Mouse (Mus musculus) heart, postnatal 14 days (tissue): Measurements from ENCODE around the gene Kcne4. TPM values are rescaled to one million over a fixed set of nuclear protein-coding genes. Genes with fewer than 3 reads are reported as not detected.

Source experiments
- DNase-seq, 2 experiments: peaks; one replicate each; pipeline ENCODE4 v3.0.0; 2021 to 2022
- intact Hi-C: fragments of 180-260 bp; cut with DNase I; formaldehyde crosslinking; loops from one replicate; pipeline ENCODE4 v1.15.1; 2025
- total RNA-seq, 2 experiments: library from RNA; stranded (reverse); gene quantifications; 2 replicates each; pipeline ENCODE4 v1.2.3; 2021

Kcne4 gene
- total RNA-seq, 2 experiments from 2014 or later, result 3.2 to 3.7 TPM

DNA sequence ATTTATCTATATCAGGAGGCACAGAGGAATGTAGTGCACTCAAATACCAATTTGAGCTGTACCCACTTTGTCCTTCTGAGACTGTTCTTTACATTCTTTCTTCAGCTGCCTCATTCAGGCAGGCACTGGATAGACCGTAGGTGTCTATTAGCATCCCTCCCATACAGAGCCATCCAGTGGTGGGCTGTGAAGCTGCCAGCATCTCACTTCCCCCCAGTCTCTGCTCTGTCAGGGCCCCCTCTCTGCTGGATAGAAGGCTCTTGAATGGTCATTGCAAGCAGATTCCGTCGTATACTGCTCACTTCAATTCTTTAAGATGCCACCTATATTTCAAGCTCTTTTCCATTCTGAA lies 36.5 kb downstream of the Kcne4 start:
- no peak for DNase-seq
- intact Hi-C loops, result no loop called here

DNA sequence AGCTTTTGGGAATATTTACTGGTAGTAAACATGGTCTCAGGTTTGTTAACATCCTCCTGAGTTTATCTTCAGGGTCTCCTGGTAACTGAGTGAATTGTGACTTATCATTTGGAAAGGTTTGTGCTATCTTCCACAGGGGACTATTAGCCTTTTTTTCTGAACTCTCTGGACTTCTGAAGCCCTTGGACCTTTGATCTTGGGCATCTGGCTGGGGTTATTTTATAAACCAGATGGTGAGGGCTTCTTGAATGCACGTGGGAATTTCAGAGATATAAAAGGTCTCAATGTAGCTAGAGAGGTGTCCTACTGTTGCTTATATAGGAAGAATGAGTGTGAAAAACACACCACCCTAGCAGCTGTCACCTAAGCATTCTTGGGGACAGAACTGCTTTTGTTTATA lies 37.7 kb downstream of the Kcne4 start:
- DNase-seq, result no peak
- intact Hi-C loops, result no loop called here

DNA sequence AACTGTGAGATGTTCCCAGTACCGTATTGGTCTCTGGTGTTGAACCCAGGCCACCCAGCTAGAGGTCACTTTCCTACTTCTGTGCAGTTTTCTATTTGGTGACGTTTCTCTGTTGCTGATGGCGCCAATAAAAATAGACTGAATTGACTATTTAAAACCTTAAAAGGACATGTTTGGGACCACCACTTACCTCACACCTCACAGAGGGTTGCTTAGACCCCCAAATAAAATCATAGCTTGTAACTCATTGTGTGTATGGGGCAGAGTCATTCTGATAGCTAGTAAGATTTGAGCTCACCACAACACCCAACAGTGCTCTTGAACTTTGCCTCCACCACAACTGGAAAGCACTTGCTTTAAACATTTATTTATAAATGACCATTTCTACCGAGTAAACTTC lies 43.0 kb downstream of the Kcne4 start:
- intact Hi-C loops, result no loop called here

DNA sequence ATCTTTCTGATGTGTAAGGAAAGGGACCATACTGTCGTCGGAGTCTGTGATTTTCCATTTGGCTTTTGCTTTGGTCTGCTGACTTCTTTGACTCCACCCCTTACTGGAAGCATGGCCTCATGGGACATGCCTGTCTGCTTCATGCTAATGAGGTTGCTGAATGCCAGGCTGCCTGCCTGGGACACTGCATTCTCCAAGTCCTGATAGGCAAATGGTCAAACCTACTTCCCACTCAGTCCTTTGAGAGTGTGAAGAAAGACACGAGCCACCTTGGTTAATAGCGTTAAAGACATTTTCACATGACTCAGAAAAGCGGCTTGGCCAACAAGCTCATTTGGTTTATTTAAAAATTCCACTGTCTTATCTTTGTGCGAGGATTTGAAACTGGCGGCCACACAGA lies 43.5 kb downstream of the Kcne4 start:
- intact Hi-C loops, result loop anchor here (5.0 kb wide), 2 partner anchors 37 to 43 kb away; partner anchors contain the start of gene Kcne4
- DNase-seq, result peak; percentile 54 to 71

More for the DNA sequence above, 43.0 kb downstream of the Kcne4 start:
- DNase-seq, result no peak

DNA sequence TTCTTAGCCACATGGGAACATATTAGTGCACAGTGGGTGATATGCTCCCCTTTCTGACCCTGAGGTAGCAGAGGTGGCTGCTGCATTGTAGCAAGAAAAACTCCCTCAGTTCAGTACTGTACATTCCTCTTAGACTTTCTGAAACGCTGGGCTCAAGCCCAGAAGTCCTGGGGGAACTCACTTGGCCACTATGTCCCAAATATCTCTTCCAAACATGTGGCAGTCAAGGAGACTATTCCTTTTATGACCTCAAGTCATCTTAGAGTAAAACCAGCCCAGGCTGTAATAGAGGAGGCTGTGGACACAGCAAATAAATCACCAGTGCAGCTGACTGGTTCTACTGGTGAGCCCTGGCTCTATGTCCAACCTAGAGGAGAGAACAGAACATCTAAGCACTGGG lies 45.7 kb downstream of the Kcne4 start:
- intact Hi-C loops, result loop anchor here (5.0 kb wide), 2 partner anchors 35 to 45 kb away; partner anchors contain the start of gene Kcne4
- peak; percentile 46 for DNase-seq

DNA sequence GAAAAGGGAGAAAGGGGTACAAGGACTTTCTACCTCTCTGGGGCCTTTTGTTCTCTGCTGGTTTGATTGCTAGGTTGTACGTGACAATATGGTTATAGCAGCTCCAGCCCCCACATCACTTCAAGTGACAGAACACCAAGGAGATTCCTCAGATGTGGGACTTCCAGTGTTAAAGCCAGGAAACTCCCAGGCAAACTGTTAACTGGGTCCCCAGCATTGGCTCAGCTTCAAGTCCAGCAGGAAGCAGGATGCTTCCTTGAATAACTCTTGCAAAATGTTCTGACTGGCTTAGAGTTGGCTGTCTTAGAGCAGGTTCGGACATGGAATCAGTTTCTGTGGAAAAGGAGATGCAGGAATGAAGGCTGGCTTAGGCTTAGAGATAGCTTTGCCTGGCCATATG lies 47.3 kb downstream of the Kcne4 start:
- intact Hi-C loops, result loop anchor here (5.0 kb wide), 2 partner anchors 33 to 47 kb away; partner anchors contain the start of gene Kcne4
- peak; percentile 59 to 68 for DNase-seq

DNA sequence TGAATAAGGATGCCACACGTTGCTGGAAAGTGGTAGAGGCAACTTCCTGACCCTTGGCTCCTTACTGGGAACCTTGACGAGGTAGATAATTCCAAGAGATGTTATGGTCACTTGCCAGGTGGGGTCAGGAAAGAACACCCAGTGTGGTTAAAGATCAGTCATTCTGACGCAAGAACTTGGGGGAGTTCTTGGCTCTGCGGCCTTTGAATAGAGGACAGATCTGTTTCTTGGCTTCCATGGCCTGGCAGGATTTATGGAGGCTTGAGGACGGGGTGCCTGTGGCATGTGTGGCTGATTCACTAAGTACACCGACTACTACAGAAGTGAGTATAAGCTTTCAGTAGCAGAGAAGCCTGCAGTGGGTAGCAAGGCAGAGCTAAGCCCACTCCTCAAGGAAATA lies 47.8 kb downstream of the Kcne4 start:
- peak; percentile 24 to 48 for DNase-seq
- intact Hi-C loops, result loop anchor here (5.0 kb wide), 2 partner anchors 33 to 47 kb away; partner anchors contain the start of gene Kcne4

DNA sequence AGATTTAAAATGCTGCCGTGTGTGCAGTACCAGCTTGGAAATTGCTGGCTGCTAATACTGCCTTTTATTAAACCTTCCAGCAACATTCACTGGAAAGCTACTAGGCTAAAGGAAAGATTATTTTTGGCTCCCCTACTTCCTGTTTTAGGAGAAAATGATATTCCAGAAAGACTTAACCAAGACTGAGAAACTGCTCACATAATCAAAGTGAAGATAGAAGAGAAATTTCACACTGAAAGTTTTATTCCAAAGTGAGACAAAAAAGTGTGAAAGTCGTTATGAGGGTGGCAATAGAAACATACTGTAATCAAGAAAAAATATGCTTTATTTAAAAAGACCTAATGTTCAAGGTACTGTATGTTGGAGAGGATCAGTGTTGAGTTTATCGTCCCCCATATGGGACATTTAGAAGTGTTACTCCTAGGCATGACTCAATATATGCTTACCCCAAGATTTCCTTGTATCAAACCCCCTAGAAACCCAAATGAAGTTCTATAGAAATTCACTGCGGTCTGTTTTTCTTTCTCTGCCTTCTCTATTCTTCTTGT lies 48.3 kb downstream of the Kcne4 start:
- DNase-seq, result no peak
- intact Hi-C loops, result loop anchor here (5.0 kb wide), 2 partner anchors 32 to 48 kb away; partner anchors contain the start of gene Kcne4

DNA sequence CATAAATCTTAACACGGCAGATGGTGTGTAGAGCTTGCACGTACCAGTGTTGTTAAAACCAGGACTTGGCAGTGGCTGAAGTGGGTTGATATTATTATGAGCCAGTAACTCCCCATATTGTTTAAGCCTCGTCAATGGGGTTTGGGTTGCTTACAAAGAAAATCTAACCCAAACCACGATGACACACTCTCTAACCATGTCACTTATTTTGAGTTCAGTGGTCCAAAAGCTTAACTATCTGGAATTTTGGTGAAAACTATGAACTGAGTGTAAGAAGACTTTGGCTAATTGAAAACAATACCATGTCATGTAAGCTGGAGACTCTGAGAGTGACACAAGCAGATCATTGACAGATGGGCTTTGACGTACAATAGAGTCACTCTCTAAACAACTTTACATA lies 49.4 kb downstream of the Kcne4 start:
- intact Hi-C loops, result no loop called here
- DNase-seq, result no peak

DNA sequence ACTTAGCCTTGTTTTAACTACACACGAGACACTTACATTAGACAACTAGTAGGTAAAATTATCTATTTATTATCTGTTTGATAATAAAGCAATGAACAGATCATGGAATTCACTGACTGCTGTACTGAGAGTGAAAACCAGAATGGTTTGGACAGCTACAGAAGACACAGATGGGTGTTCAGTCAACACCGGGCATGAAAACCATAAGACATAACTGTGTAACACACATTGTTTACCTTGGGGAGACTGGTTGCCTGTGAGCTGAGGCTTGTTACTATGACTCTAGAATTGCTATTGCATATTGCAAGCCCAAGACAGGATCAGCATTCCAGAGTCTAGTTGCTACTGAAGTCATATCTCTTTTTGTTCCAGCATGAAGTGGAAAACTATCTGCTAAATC lies 49.9 kb downstream of the Kcne4 start:
- no peak for DNase-seq
- intact Hi-C loops, result no loop called here

Other genes with a start within 250 kb of the Kcne4 start
- gene Acsl3, start 158.9 kb upstream of the Kcne4 start, total RNA-seq, result 1 to 10 TPM; 6.4 to 7.6 TPM
- 1 to 10 TPM; 1.7 TPM for gene Utp14b, start 158.7 kb upstream of the Kcne4 start, total RNA-seq